Mouse (Mus musculus) layer of hippocampus, adult 18-20 months (tissue): Measurements from ENCODE around the gene Trmt11. TPM values are rescaled to one million over a fixed set of nuclear protein-coding genes. Genes with fewer than 3 reads are reported as not detected.
A peak's percentile ranks its signal among the peaks of the same experiment; 100 is the strongest.
"Not testable (repeated sequence)": the region's sequence is repeated elsewhere in the genome, so short reads cannot be mapped to it uniquely, and the experiment has no call there.

Experiments used
- DNase-seq, 2 experiments: peaks; one replicate each; pipeline ENCODE4 v3.0.0; 2022; ENCODE audit warnings: low spot score in 2 of 2
- total RNA-seq, 2 experiments: library from RNA; stranded (reverse); gene quantifications; 2 replicates each; pipeline ENCODE4 v1.2.3; 2021

The Trmt11 gene
- total RNA-seq, 2 experiments from 2014 or later: 6.9 to 9.5 TPM

DNA sequence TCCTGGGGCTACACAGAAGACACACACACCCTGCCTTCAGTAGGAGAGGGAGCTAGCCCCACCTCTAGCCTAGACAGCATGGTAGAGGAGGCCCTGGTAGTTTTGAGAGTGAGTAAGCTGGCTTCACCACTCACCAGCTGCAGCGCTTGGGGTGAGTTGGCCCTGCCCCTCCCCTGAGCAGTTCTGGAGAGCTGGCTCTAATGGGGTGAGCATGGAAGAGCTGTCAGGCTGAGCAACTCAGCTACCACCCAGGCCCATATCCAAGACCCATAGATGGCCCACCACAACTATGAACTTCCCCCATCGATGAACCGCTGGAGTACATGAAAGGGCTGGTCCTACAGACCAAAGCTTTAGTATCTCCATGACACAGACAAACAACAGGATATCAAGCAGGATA, 35.9 kb downstream of the Trmt11 start:
- no peak for DNase-seq

- no peak for DNase-seq
Measured at GRCm38 (mm10) chr10:30555686-30556578, 44.6 kb downstream of the Trmt11 start.

DNA sequence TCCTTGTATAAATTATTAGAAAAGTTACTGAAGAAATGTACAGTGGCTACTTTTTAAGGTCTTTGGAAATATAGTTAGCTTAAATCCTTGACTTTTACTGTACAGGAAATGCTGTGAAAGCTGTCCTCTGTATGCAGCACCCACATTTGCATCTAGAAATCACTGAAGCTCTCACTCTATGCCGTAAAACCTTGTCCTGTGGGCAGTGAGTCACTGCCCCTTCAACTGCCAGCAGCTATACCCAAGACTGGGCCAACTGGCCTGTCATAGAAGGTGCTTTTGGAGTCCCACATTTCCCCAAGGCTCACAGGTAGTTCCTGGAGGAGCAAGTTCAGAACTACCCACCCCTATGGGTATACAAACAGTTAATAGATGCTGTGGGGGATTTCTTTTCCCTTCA, 48.2 kb downstream of the Trmt11 start:
- DNase-seq: no peak

GRCm38 (mm10) chr10:30549974-30550373, 50.6 kb downstream of the Trmt11 start:
- DNase-seq: no peak

- DNase-seq: no peak
Measured at GRCm38 (mm10) chr10:30538538-30538815, 62.1 kb downstream of the Trmt11 start.

DNA sequence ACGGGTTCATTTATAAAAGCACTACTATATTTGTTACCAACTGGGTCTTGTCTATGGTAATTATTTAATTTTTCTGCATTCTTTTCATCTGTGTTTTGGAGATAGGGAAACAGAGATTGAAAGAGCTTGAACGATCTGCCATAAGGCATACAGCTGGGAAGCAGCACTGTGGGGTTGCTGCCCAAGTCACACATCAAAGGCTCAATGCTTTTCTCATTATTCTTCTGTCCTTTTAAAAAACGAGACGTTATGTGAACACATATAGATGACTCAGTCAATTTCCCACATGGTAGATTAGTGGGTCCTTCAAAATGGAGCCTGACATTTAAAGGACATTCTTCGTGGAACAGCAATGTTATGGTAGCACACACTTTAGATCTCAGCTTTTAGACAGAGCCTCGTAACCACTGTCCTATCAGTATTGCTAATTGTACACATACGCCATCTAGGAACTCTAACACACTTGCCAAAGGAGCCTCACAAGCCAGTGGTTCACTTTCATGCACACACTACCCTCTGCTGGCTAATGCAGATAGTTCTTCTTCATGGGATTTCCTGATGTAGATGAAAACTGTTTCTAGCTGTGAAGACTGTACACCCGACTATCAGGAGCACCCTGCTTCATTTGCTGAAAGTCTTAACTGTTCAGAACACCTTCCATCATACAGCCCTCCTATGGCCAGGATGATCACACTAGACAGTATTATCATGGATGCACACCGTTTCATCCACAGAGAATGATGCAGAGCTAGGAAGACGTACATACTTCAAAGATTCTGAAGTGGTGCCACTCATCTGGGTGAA, 62.6 kb downstream of the Trmt11 start:
- DNase-seq: peak; percentile 42 to 81

GRCm38 (mm10) chr10:30535930-30536329, 64.6 kb downstream of the Trmt11 start:
- not testable (repeated sequence) for DNase-seq

- DNase-seq: no peak
Measured at GRCm38 (mm10) chr10:30527122-30527521, 73.4 kb downstream of the Trmt11 start.

DNA sequence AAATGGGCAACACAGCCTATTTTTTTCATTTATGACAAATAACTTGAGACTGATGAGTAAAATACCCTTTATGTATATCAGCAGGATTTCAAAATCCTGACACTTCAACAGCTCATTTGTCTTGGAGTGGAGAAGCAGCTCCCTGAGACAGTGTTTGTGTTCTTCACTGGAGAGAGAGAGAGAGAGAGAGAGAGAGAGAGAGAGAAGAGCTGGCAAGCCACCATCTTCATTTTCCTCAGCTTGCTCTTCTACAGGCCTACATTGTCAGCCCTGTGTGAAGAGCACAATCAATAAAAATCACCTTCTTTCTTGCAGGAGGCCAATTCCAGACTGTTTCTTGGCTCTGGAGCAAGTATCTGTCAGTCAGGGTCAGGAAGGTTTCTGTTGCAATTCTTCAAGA, 78.8 kb downstream of the Trmt11 start:
- no peak for DNase-seq

DNA sequence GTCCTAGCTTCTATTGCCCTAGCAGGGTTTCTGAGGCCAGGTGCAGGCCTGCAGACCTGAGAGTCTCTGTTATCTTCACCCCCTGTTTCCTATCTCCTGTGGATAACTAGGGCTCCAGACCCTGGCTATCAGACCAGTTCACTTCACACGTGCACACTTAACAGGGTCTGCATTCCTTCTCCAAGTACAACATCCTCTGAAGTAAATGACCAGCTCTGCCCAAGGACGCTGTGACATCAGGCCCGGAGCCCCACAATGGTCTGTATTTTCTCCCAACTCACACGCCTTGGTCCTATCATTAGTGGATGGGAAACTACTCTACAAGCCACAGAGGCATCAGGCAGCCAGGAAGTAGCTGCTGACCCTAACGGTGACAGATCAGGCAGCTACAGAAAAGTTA, 81.4 kb downstream of the Trmt11 start:
- DNase-seq: no peak

DNA sequence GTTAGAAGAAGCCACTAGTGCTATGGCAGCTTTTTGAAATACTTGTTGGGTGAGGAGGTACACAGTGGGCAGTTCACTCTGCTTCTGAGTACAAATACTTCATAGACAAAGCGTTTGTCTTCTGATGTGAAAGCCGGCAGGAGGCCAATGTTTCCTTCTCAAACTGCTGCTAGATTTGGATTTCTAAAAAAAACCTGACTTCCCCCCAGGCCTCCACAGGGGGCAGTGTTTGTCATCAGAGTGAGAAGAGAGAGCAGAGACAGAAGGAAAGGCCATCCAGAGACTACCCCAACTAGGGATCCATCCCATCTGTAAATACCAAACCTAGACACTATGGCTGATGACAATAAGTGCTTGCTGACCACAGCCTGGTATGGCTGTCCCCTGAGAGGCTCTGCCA, 83.3 kb downstream of the Trmt11 start:
- no peak for DNase-seq

DNA sequence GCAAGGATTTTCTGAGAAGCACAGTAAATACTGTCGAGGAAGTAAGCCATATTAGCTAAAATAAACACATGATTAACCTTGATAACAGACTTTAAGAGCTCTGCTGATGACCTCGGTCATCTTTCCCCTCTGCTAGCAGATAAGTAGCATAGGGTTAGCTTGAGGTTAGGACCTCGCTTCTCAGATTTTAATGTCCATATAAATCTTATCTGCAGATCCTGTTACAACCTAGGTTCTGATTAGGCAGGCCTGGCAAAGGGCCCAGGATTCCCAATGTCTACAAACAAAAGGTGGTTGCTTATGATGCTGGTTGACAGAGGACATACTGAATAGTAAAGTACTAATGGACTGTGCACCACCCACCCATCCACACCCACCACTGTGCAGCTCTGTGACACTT, 83.8 kb downstream of the Trmt11 start:
- no peak for DNase-seq

DNA sequence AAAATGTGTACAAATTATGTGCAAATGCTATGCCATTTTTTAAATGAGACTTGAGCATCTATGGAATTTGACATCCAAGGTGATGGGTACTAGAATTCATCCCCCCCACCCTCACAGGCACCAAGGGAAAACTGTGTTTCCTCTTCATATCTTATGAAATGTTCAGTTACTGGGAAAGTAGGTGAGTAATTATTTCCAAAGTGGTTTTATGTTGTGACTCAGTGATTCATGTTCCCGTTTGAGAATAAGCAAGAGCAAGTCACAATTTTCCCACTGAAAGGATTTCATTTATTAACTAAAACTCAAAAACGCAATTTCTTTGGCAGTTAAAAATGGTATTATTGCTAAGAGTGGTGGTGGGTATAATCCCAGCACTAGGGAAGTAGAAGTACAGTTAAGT, 95.8 kb downstream of the Trmt11 start:
- no peak for DNase-seq

GRCm38 (mm10) chr10:30503168-30503567, 97.4 kb downstream of the Trmt11 start:
- no peak for DNase-seq

DNA sequence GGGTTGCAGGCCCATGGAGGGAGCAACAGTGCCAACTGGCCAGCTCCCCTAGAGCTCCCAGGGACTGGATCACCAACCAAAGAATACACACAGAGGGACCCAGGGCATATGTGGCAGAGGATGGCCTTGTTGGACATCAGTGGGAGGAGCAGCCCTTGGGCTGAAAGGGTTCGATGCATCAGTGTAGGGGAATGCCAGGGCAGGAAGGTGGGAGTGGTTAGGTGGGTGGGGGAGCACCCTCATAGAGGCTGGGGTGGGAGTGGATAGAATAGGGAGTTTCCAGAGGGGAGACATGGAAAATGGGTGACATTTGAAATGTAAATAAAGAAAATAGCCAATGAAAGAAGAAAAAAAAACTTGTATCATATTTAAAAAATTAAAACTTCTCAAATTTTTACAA, 97.8 kb downstream of the Trmt11 start:
- no peak for DNase-seq

DNA sequence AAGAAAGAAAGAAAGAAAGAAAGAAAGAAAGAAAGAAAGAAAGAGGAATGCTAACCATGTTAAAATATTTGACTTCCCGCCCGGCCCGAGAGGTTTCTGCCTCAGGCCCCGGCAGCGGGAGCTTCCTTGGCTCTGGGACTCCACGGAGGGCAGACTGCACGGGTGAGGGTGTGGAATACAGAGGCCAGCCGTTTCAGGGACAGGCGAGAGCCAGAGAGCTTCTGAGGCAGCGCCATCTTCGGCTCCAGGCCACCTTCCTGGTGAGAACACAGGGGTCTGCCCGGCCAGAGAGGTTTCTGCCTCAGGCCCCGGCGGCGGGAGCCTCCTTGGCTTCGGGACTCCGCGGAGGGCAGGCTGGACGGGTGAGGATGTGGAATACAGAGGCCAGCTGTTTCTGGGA, 102.3 kb downstream of the Trmt11 start:
- DNase-seq: not testable (repeated sequence)

Other genes with a start within 250 kb of the Trmt11 start
- gene Hint3, start 28.9 kb upstream of the Trmt11 start, total RNA-seq: 10 to 100 TPM; 32.6 to 41.1 TPM
- 100 to 1,000 TPM in 1 of 2 experiments, 10 to 100 TPM in 1; 94.7 to 100 TPM for gene Ncoa7, start 202.6 kb upstream of the Trmt11 start, total RNA-seq
- gene Hey2, start 242.1 kb upstream of the Trmt11 start, total RNA-seq: 1 to 10 TPM; 7.0 to 7.8 TPM